Mouse (Mus musculus) liver, embryonic 13.5 days (tissue): ENCODE results near the gene Zyg11b. TPM values are rescaled to one million over a fixed set of nuclear protein-coding genes. Genes with fewer than 3 reads are reported as not detected.

ENCODE experiments used
- ATAC-seq: fragments of 200-750 bp; cut with Nextera tagmentation; 2 replicates; pipeline ENCODE4 v1.8.0; 2017; ENCODE audit warnings: low read depth, mild to moderate bottlenecking, moderate number of reproducible peaks, moderate library complexity
- DNase-seq: peaks from one replicate; pipeline ENCODE4 v3.0.0; 2022
- H3K27ac ChIP-seq: fragments of 300-500 bp; sonication (generic); 2 replicates; pipeline ENCODE4 v1.5.1; 2015; ENCODE audit warnings: moderate library complexity, mild to moderate bottlenecking, inconsistent platforms
- H3K27me3 ChIP-seq: fragments of 300-500 bp; sonication (generic); 2 replicates; pipeline ENCODE4 v1.6.1; 2015; ENCODE audit warnings: mild to moderate bottlenecking, inconsistent platforms
- H3K36me3 ChIP-seq: fragments of 300-500 bp; sonication (generic); 2 replicates; pipeline ENCODE4 v1.6.1; 2015; ENCODE audit warnings: mild to moderate bottlenecking, inconsistent platforms
- H3K4me1 ChIP-seq: fragments of 300-500 bp; sonication (generic); replicated peaks from 2 replicates; pipeline ENCODE4 v1.6.1; 2015; ENCODE audit warnings: inconsistent platforms
- H3K4me2 ChIP-seq: fragments of 300-500 bp; sonication (generic); 2 replicates; pipeline ENCODE4 v1.6.1; 2015; ENCODE audit warnings: inconsistent platforms, mild to moderate bottlenecking, moderate library complexity
- H3K4me3 ChIP-seq: fragments of 300-500 bp; sonication (generic); replicated peaks from 2 replicates; pipeline ENCODE4 v1.5.1; 2015; ENCODE audit warnings: mild to moderate bottlenecking, inconsistent platforms
- H3K9ac ChIP-seq: fragments of 300-500 bp; sonication (generic); 2 replicates; pipeline ENCODE4 v1.6.1; 2015; ENCODE audit warnings: mild to moderate bottlenecking, inconsistent platforms
- H3K9me3 ChIP-seq: fragments of 300-500 bp; sonication (generic); replicated peaks from 2 replicates; pipeline ENCODE4 v1.6.1; 2016; ENCODE audit warnings: inconsistent platforms
- WGBS: fragments of 180-500 bp; shearing (Covaris S2); methylation state at CpG from one replicate; pipeline ENCODE4 v1.1.7; 2015; ENCODE audit not compliant: insufficient replicate concordance; 5-methylcytosine and 5-hydroxymethylcytosine counted together
- polyA plus RNA-seq: library from polyadenylated mRNA; unstranded; fragments of >200 nt; fragmentation: Nextera tagmentation; extraction: Ambion mirVana; gene quantifications from 2 replicates; pipeline ENCODE4 v1.2.1, GENCODE M21; 2015

Zyg11b gene
- polyA plus RNA-seq, 1 experiment from 2014 or later: 2.1 TPM

DNA sequence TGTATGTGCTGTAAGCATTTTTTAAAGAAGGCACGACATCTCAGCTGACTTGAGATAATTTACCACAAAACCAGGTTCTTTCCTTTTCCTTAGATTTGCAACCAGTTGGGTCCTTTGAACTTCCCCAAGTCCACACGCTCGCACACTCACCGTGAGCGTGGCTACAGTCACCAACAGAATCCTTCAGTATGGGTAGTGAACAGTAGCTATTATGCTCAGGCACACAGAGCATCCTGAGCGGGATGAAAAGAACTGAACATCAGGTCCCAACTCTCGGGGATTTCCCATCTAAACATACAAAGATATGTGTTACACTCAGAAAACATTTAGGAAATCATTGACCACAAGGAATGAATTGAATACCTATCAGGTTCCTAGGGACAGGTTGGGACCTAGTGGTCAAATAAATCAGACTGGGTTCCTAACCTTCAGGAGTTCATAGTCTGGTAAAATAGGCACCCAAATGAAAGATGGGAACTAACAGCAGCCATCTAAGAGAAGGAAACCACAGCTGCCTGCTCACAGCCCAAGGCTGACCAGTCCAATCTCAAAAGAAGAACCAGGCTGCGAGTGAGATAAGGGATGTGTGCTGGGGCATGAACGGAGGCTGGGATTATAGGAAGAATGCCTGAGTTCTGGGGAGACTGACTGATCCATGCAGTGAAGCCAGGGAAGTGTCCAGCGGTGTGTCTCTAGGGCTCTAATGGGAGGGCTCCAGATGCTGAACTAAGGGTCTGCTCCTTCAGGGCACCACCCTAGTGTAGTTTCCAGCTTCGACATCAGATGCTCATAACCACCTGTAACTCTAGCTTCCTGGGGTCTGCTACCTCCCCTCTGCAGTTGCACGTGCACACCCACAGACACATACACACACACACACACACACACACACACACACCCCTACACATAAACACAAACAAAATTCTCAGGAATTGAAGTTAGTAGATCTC, 17.0 kb upstream of the Zyg11b start:
- WGBS: 19% methylated on average over 12 of the region's 12 CpGs

DNA sequence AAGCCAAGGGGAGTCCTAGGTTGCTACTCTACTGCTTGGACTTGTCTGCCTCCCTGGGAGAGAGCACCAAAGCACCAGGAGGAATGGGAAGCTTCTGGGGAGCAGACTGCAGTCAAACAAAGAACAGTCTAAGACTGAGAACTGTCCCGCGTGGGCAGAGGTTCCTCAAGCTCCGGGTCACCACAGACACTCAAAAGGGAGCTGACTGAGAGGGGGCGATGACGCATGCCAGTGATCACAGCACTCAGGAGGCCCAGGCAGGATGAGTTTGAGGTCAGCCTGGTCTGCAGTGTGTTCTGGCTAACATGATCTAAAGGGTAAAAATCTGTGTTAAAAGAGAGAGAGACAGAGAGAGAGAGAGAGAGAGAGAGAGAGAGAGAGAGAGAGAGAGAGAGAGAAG, 13.1 kb upstream of the Zyg11b start:
- ATAC-seq (no peak), DNase-seq (no peak)
- Histone ChIP-seq H3K9me3 (no peaks in the 10 kb centered on the region), H3K4me2 (no peak overlapping the region), H3K4me1 (peaks cover 18% of the 10 kb centered on the region), H3K36me3 (no peaks in the 10 kb centered on the region), H3K9ac (no peak overlapping the region), H3K27ac (no peak overlapping the region), H3K4me3 (no peak overlapping the region), H3K27me3 (no peaks in the 10 kb centered on the region)
- WGBS: 66% methylated on average over 5 of the region's 5 CpGs

More for the DNA sequence above, 17.0 kb upstream of the Zyg11b start:
- Histone ChIP-seq H3K4me1 (peaks cover 20% of the 10 kb centered on the region), H3K4me3 (no peak overlapping the region), H3K9me3 (no peaks in the 10 kb centered on the region), H3K27ac (peak overlapping the region; percentile 54), H3K36me3 (no peaks in the 10 kb centered on the region), H3K27me3 (no peaks in the 10 kb centered on the region), H3K9ac (no peak overlapping the region), H3K4me2 (no peak overlapping the region)
- peak; percentile 32; the same call in 1 of the 2 replicates for ATAC-seq
- DNase-seq: no peak

DNA sequence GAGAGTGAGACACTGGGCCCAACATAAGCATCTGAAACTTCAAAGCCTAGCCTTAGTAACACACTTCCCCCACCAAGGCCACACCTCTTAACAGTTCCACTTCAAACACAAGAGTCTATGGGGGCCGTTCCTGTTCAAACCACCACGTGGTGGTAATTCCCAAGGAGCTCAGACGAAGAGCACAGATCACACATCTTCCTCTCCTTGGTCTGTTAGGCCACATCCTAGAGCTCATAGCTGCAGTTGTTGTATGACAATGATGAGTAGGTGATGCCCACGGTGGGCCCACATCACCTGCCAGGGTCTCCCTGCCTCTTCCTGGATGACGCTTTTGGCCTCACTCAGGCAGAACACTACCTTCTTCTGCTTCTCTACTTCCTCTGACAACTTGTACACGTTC, 9.8 kb upstream of the Zyg11b start:
- Histone ChIP-seq H3K9ac (no peak overlapping the region), H3K4me3 (no peak overlapping the region), H3K36me3 (no peaks in the 10 kb centered on the region), H3K27me3 (no peaks in the 10 kb centered on the region), H3K4me1 (no peaks in the 10 kb centered on the region), H3K9me3 (no peaks in the 10 kb centered on the region), H3K27ac (no peak overlapping the region), H3K4me2 (no peak overlapping the region)
- no peak for ATAC-seq
- 42% methylated on average over 6 of the region's 6 CpGs for WGBS
- DNase-seq: no peak

DNA sequence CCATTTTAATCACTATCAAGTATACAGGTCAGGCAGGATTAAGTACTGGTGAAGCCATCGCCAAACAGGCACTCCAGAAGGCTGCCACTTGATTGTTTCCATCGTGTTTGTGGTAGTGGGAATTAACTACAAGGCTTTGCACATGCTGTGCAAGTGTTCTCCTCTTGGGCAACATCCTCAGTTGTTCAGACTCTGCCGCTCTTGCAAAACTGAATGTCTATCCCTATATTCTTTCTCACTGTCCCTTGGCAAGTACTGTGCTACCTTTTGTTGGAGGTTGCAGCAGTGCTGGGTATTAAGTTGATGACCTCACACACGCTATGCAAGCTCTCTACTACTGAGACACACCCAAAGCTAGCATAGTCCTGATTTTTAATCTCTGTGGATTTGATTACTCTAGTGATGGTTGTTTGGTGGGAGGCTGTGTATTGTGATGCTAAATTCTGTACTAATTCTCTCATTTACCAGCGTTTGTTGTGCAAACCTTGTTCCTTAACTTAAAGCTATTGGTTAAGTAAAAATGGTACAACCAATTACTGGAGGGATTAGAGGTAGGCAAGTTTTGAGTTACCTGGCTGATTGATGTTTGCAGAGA, 1.5 kb upstream of the Zyg11b start:
- no peak overlapping the region for H3K4me3 ChIP-seq
- no peaks in the 10 kb centered on the region for H3K36me3 ChIP-seq
- DNase-seq: no peak
- 64% methylated on average over 5 of the region's 5 CpGs for WGBS
- H3K27ac ChIP-seq: no peak overlapping the region
- H3K9me3 ChIP-seq: no peaks in the 10 kb centered on the region
- H3K4me1 ChIP-seq: peaks cover 25% of the 10 kb centered on the region
- ATAC-seq: no peak
- no peak overlapping the region for H3K4me2 ChIP-seq
- H3K9ac ChIP-seq: no peak overlapping the region
- no peaks in the 10 kb centered on the region for H3K27me3 ChIP-seq

DNA sequence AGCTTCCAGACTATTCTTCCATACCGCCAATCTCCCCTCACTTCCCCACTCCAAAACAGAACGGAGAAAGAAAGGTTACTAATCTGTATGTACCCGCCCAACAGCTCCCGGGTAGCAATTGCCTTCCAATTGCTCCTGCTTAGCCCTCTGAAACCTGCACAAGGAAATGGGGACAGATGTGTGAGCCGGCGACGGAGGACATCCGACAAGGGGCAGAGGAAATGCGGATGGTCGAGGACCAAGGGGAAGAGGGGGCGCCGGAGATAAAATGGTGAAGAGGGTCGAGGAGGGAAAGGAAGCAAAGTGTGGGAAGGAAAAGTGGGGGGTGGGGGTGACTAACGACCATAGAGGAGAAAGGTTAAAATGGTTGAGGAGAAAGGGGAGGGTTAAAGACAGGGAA, 630 bp downstream of the Zyg11b start:
- H3K27me3 ChIP-seq: no peaks in the 10 kb centered on the region
- peaks cover 25% of the 10 kb centered on the region for H3K4me1 ChIP-seq
- H3K36me3 ChIP-seq: no peaks in the 10 kb centered on the region
- peak overlapping the region; percentile 89 for H3K9ac ChIP-seq
- WGBS: 1% methylated on average over 14 of the region's 14 CpGs
- peak overlapping the region; percentile 96 for H3K4me2 ChIP-seq
- DNase-seq (peak; percentile 8), ATAC-seq (no peak)
- H3K27ac ChIP-seq: peak overlapping the region; percentile 72; the same call in 1 of the 2 replicates
- no peaks in the 10 kb centered on the region for H3K9me3 ChIP-seq
- peak overlapping the region; percentile 81 for H3K4me3 ChIP-seq

DNA sequence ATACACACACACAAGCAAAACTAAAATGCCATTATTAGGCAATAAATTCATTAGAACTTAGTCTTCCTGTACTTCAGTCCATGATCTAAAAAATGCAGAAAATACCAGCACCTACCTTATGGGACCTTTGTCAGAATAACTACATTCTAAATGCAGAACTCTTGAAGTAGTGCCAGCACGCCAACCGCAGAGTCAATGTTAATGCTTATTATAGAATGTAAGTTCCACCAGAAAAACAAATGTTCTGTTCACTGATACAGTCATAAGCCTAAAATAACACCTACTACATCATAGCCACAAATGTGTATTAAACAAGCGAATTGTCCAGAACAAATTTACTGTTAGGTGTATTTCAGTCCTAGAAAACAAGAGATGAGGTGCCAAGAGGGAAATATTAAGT, 23.9 kb downstream of the Zyg11b start:
- Histone ChIP-seq H3K4me3 (no peak overlapping the region), H3K9me3 (no peaks in the 10 kb centered on the region), H3K27me3 (no peaks in the 10 kb centered on the region), H3K27ac (no peak overlapping the region), H3K4me1 (no peaks in the 10 kb centered on the region), H3K9ac (no peak overlapping the region), H3K36me3 (no peaks in the 10 kb centered on the region), H3K4me2 (no peak overlapping the region)
- DNase-seq (no peak), ATAC-seq (no peak)
- 78% methylated on average over 3 of the region's 3 CpGs for WGBS

DNA sequence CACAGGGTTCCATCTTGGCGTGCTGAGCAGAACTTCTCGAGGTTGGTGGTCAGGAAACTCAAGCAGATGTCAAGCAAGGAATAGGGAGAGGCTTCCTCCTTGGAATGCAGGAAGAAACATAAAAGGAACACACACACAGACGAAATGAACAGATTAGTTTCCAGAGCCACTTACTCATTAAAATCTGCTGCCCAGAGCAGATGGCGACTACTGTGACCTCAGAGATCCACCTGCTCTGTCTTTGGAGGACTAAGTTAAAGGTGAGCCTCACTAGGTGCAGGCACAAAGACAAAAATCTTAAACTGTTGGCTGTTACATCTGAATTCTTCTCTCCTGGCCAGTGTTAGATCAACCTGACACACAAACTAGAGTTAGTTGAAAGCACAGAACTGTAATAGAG, 28.6 kb downstream of the Zyg11b start:
- Histone ChIP-seq H3K27me3 (no peaks in the 10 kb centered on the region), H3K27ac (no peak overlapping the region), H3K36me3 (peaks cover 8% of the 10 kb centered on the region; the same call in 1 of the 2 replicates), H3K4me1 (no peaks in the 10 kb centered on the region), H3K9me3 (no peaks in the 10 kb centered on the region), H3K9ac (no peak overlapping the region), H3K4me2 (no peak overlapping the region), H3K4me3 (no peak overlapping the region)
- ATAC-seq (no peak), DNase-seq (no peak)
- 59% methylated on average over 4 of the region's 4 CpGs for WGBS

DNA sequence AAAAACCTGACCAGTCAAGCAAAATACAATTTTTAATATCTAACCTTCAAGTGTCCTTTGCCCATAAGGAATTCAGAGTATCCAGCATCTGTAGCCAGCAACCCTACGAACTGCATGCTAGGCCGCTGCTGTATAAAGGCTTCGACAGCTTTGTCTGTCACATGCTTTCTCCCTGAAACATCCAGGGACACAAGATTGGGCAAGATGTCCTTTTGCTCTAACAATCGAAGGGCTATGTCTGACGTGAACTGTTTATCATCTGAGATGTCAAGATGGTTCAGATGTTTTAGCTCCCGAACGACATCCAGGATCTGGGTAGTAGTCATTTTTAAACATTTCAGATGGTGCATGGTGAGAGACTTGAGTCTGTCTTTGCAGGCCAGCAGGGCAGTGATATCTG, 35.1 kb downstream of the Zyg11b start:
- no peaks in the 10 kb centered on the region for H3K9me3 ChIP-seq
- H3K27me3 ChIP-seq: no peaks in the 10 kb centered on the region
- no peaks in the 10 kb centered on the region for H3K4me1 ChIP-seq
- no peak overlapping the region for H3K9ac ChIP-seq
- H3K4me3 ChIP-seq: no peak overlapping the region
- H3K36me3 ChIP-seq: peaks cover 26% of the 10 kb centered on the region
- DNase-seq: no peak
- 82% methylated on average over 7 of the region's 7 CpGs for WGBS
- no peak overlapping the region for H3K4me2 ChIP-seq
- no peak for ATAC-seq
- no peak overlapping the region for H3K27ac ChIP-seq

DNA sequence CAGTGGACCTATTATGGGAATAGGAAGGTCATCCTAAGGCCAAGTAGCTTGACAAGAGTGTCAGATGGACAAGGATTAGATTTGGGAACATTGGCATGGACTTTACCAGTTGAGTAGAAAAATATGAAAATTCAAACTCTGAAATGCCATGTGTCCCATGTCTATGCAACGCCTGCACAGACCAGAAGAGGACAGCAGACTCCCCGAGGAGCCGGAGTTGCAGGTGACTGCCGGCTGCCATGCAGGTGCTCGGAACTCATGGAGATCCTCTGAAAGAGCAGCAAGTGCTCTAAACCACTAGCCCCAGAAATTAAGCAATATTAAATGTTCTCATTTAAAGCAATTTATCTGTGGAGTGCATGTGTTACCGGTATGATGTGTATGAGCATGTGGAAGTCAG, 47.6 kb downstream of the Zyg11b start:
- Histone ChIP-seq H3K9me3 (no peaks in the 10 kb centered on the region), H3K4me3 (no peak overlapping the region), H3K36me3 (peaks cover 34% of the 10 kb centered on the region), H3K4me1 (no peaks in the 10 kb centered on the region), H3K4me2 (no peak overlapping the region), H3K9ac (no peak overlapping the region), H3K27ac (no peak overlapping the region), H3K27me3 (no peaks in the 10 kb centered on the region)
- no peak for DNase-seq
- WGBS: 77% methylated on average over 6 of the region's 6 CpGs
- ATAC-seq: no peak

DNA sequence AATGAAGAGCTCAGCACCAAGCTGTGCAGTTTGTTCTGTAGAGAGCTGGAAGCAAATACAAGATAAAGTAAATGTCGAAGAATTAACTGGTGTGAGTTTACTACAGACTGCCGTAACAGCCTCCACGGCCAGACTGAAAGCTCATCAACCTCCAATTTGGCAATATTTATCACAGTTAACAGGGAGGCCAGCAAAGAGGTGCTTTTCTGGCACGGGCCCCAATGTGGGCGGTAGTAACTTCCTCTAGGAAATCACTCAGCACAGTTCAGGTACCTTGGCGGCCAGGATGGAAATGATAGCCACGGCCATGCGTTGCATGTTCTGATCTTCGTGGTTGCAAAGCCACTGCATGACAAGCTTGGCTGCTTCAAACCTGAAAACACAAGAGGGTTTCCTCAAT, 50.4 kb downstream of the Zyg11b start:
- H3K9me3 ChIP-seq: no peaks in the 10 kb centered on the region
- no peaks in the 10 kb centered on the region for H3K4me1 ChIP-seq
- H3K36me3 ChIP-seq: peaks cover 29% of the 10 kb centered on the region
- no peak overlapping the region for H3K4me2 ChIP-seq
- no peaks in the 10 kb centered on the region for H3K27me3 ChIP-seq
- DNase-seq: no peak
- H3K9ac ChIP-seq: no peak overlapping the region
- no peak overlapping the region for H3K27ac ChIP-seq
- ATAC-seq: no peak
- WGBS: 50% methylated on average over 9 of the region's 9 CpGs
- H3K4me3 ChIP-seq: no peak overlapping the region

DNA sequence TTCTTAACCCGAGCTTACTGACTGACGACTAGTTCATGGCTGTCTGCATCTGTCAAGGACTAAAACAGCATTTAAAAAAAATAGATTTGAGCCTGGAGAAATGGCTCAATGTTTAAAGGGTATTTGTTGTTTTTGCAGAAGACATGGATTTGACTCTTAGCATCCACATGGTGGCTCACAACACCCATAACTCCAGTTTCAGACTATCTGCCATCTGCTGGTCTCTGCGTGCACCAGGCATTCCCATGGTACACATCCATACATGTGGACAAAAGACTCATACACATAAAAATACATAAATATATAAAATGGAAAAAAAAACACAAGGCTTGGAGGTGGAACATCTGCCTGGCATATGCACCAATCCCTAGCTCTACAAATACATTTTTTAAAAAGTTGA, 51.6 kb downstream of the Zyg11b start:
- DNase-seq: no peak
- H3K36me3 ChIP-seq: peaks cover 29% of the 10 kb centered on the region
- 75% methylated on average over 3 of the region's 3 CpGs for WGBS

More for the DNA sequence above, 51.6 kb downstream of the Zyg11b start:
- Histone ChIP-seq H3K27ac (no peak overlapping the region), H3K9ac (no peak overlapping the region), H3K4me3 (no peak overlapping the region), H3K4me1 (no peaks in the 10 kb centered on the region), H3K9me3 (no peaks in the 10 kb centered on the region), H3K27me3 (no peaks in the 10 kb centered on the region), H3K4me2 (no peak overlapping the region)
- no peak for ATAC-seq
